Mouse (Mus musculus): Measurements from ENCODE around the gene Cdyl2. TPM values are rescaled to one million over a fixed set of nuclear protein-coding genes. Genes with fewer than 3 reads are reported as not detected.

The Cdyl2 gene
- total and polyA plus RNA-seq, 3 experiments: not detected

GRCm38 (mm10) chr8:116533081-116533480 lies 199.7 kb downstream of the Cdyl2 start:
- Histone ChIP-seq H3K27ac (ENCODE audit: control insufficient read depth, low read depth, low read length) (no peak overlapping the region), H3K9me3 (replicated peaks; ENCODE audit: insufficient read depth, low read length) (no peaks in the 10 kb centered on the region), H3K79me2 (ENCODE audit: control insufficient read depth, insufficient read depth, low read length, poor library complexity) (no peaks in the 10 kb centered on the region), H3K27me3 (ENCODE audit: control insufficient read depth in 1 of 2, insufficient read depth in 2 of 2, low read length in 2 of 2) (no peaks in the 10 kb centered on the region), H3K4me1 (ENCODE audit: control insufficient read depth in 1 of 2, insufficient read depth in 2 of 2, low read length in 2 of 2) (no peaks in the 10 kb centered on the region), H3K36me3 (ENCODE audit: control insufficient read depth in 1 of 2, insufficient read depth in 2 of 2, low read length in 2 of 2) (no peaks in the 10 kb centered on the region), H3K9ac (ENCODE audit: control insufficient read depth, low read depth, low read length, poor library complexity, severe bottlenecking) (no peak overlapping the region), H3K4me3 (ENCODE audit: control insufficient read depth in 1 of 2, insufficient read depth in 1 of 2, low read depth in 2 of 2, low read length in 2 of 2) (no peak overlapping the region)
- DNase-seq (ENCODE audit: low read depth, low spot score): peak; percentile 10
- no peak for TF ChIP-seq MAZ (IDR thresholded peaks at IDR 0.05; ENCODE audit: low read depth, low read length)
- TF ChIP-seq TAL1 (IDR thresholded peaks at IDR 0.05; ENCODE audit: low read length): no peak
- TF ChIP-seq CTCF (IDR thresholded peaks at IDR 0.05 in 2 of 3, conservative IDR thresholded peaks at IDR 0.05 in 1 of 3; ENCODE audit: control insufficient read depth in 1 of 3, insufficient read depth in 1 of 3, low read depth in 2 of 3, low read length in 3 of 3, poor library complexity in 1 of 3, severe bottlenecking in 1 of 3): peak in 1 of 3 experiments; percentile 1; a peak in 1 of 6 replicates
- no peak for TF ChIP-seq CHD2 (IDR thresholded peaks at IDR 0.05; ENCODE audit: low read length)
- no peak for TF ChIP-seq NRF1 (IDR thresholded peaks at IDR 0.05; ENCODE audit: insufficient read depth, low read depth, low read length, poor library complexity, severe bottlenecking)
- TF ChIP-seq SMC3 (IDR thresholded peaks at IDR 0.05; ENCODE audit: low read depth, low read length): 0 out of 2 replicates have a peak, but pooled peaks have one; percentile 6

DNA sequence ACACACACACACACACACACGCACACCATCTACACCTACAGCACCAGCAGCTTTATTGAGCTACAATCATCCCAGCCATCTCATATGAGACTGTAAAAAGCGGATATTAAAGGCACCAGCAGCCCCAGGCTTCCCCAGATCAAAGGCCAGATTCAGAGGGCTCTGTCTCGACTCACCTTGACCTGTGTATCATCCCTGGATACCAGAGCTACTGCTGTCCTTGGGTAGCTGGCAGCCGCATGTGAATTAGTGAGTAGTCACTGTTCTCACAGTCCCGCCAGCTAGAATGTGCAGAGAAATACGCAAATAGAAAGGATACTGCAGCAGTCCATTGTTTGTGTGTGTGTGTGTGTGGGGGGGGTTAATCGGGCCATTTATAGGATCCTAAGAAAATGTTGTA lies 204.1 kb downstream of the Cdyl2 start:
- Histone ChIP-seq H3K4me1 (ENCODE audit: control insufficient read depth in 1 of 2, insufficient read depth in 2 of 2, low read length in 2 of 2) (no peaks in the 10 kb centered on the region), H3K27ac (ENCODE audit: control insufficient read depth, low read depth, low read length) (no peak overlapping the region), H3K9me3 (replicated peaks; ENCODE audit: insufficient read depth, low read length) (no peaks in the 10 kb centered on the region), H3K9ac (ENCODE audit: control insufficient read depth, low read depth, low read length, poor library complexity, severe bottlenecking) (no peak overlapping the region), H3K36me3 (ENCODE audit: control insufficient read depth in 1 of 2, insufficient read depth in 2 of 2, low read length in 2 of 2) (no peaks in the 10 kb centered on the region), H3K4me3 (ENCODE audit: control insufficient read depth in 1 of 2, insufficient read depth in 1 of 2, low read depth in 2 of 2, low read length in 2 of 2) (no peak overlapping the region), H3K79me2 (ENCODE audit: control insufficient read depth, insufficient read depth, low read length, poor library complexity) (no peaks in the 10 kb centered on the region), H3K27me3 (ENCODE audit: control insufficient read depth in 1 of 2, insufficient read depth in 2 of 2, low read length in 2 of 2) (no peaks in the 10 kb centered on the region)
- no peak for TF ChIP-seq POLR2A (IDR thresholded peaks at IDR 0.05; ENCODE audit: control insufficient read depth in 1 of 2, insufficient read depth in 1 of 2, low read depth in 1 of 2, low read length in 2 of 2, poor library complexity in 1 of 2)
- no peak for TF ChIP-seq TAL1 (IDR thresholded peaks at IDR 0.05; ENCODE audit: low read length)
- no peak for TF ChIP-seq SIN3A (IDR thresholded peaks at IDR 0.05; ENCODE audit: low read length)
- no peak for TF ChIP-seq EP300 (IDR thresholded peaks at IDR 0.05; ENCODE audit: low read depth in 1 of 2, low read length in 2 of 2)
- no peak for TF ChIP-seq MYB (IDR thresholded peaks at IDR 0.05; ENCODE audit: low read depth, low read length)
- TF ChIP-seq SMC3 (IDR thresholded peaks at IDR 0.05; ENCODE audit: low read depth, low read length): no peak
- TF ChIP-seq MEF2A (IDR thresholded peaks at IDR 0.05; ENCODE audit: extremely low read depth, insufficient replicate concordance, low read depth, low read length, poor library complexity, severe bottlenecking): no peak
- TF ChIP-seq ZC3H11A (IDR thresholded peaks at IDR 0.05; ENCODE audit: low read depth, low read length): no peak
- no peak for TF ChIP-seq CHD2 (IDR thresholded peaks at IDR 0.05; ENCODE audit: low read length)
- no peak for TF ChIP-seq MYC (IDR thresholded peaks at IDR 0.05; ENCODE audit: low read depth, low read length)
- no peak for TF ChIP-seq CHD1 (IDR thresholded peaks at IDR 0.05; ENCODE audit: low read depth, low read length)
- TF ChIP-seq CTCF (IDR thresholded peaks at IDR 0.05 in 2 of 3, conservative IDR thresholded peaks at IDR 0.05 in 1 of 3; ENCODE audit: control insufficient read depth in 1 of 3, insufficient read depth in 1 of 3, low read depth in 2 of 3, low read length in 3 of 3, poor library complexity in 1 of 3, severe bottlenecking in 1 of 3): no peak
- TF ChIP-seq HCFC1 (IDR thresholded peaks at IDR 0.05; ENCODE audit: low read depth, low read length): no peak
- no peak for TF ChIP-seq ZMIZ1 (IDR thresholded peaks at IDR 0.05; ENCODE audit: low read depth, low read length)
- TF ChIP-seq GATA1 (IDR thresholded peaks at IDR 0.05; ENCODE audit: low read depth, low read length): no peak
- DNase-seq (ENCODE audit: low read depth, low spot score): no peak

Measured in MEL (cell line).